Mouse (Mus musculus) heart, adult 8-10 months (tissue): ENCODE measurements around the gene Hoxc5. TPM values are rescaled to one million over a fixed set of nuclear protein-coding genes. Genes with fewer than 3 reads are reported as not detected.

ENCODE experiments used
- DNase-seq: peaks from one replicate; pipeline ENCODE4 v3.0.0; 2022; ENCODE audit warnings: low spot score
- total RNA-seq, 4 experiments: library from RNA; stranded (reverse); gene quantifications; 2 replicates each; pipeline ENCODE4 v1.2.4; 2022

Gene Hoxc5
- total RNA-seq, 4 experiments from 2014 or later, result 0.12 TPM; not detected in 3

GRCm38 (mm10) chr15:102990461-102991397 lies 23.5 kb downstream of the Hoxc5 start, which contains the start of gene Hoxc8:
Hoxc8 (plus strand) TSS chr15:102990607.
- no peak for DNase-seq

GRCm38 (mm10) chr15:102991782-102992181 lies 24.5 kb downstream of the Hoxc5 start:
- DNase-seq, result no peak

GRCm38 (mm10) chr15:102992206-102992605 lies 25.0 kb downstream of the Hoxc5 start:
- DNase-seq, result no peak

GRCm38 (mm10) chr15:102992863-102993262 lies 25.6 kb downstream of the Hoxc5 start:
- DNase-seq, result no peak

GRCm38 (mm10) chr15:102996548-102996947 lies 29.3 kb downstream of the Hoxc5 start:
- no peak for DNase-seq

- DNase-seq, result no peak
These were observed 30.2 kb downstream of the Hoxc5 start for GRCm38 (mm10) chr15:102997431-102997830.

- DNase-seq, result no peak
These were observed 30.7 kb downstream of the Hoxc5 start, which contains the start of gene Hoxc6 for GRCm38 (mm10) chr15:102997939-102998355. Hoxc6 (plus strand) TSS chr15:102998257.

- no peak for DNase-seq
These were observed 31.5 kb downstream of the Hoxc5 start for GRCm38 (mm10) chr15:102998608-102999182.

- peak; percentile 36 for DNase-seq
These were observed 32.1 kb downstream of the Hoxc5 start for GRCm38 (mm10) chr15:102999183-102999831.

GRCm38 (mm10) chr15:102999955-103000354 lies 32.7 kb downstream of the Hoxc5 start:
- DNase-seq, result no peak

- no peak for DNase-seq
These were observed 33.3 kb downstream of the Hoxc5 start for GRCm38 (mm10) chr15:103000501-103000901.

GRCm38 (mm10) chr15:103001370-103001769 lies 34.1 kb downstream of the Hoxc5 start:
- no peak for DNase-seq

- DNase-seq, result no peak
These were observed 34.9 kb downstream of the Hoxc5 start for GRCm38 (mm10) chr15:103002156-103002555.

GRCm38 (mm10) chr15:103002821-103003448 lies 35.7 kb downstream of the Hoxc5 start:
- DNase-seq, result no peak

- no peak for DNase-seq
These were observed 38.1 kb downstream of the Hoxc5 start for GRCm38 (mm10) chr15:103005308-103005707.

- no peak for DNase-seq
These were observed 38.6 kb downstream of the Hoxc5 start for GRCm38 (mm10) chr15:103005797-103006196.

- no peak for DNase-seq
These were observed 39.1 kb downstream of the Hoxc5 start for GRCm38 (mm10) chr15:103006326-103006725.

- no peak for DNase-seq
These were observed 42.2 kb downstream of the Hoxc5 start for GRCm38 (mm10) chr15:103009265-103010111.

- DNase-seq, result no peak
These were observed 43.0 kb downstream of the Hoxc5 start for GRCm38 (mm10) chr15:103010112-103010846.
